Mouse (Mus musculus): ENCODE data around the gene Camk1g.

GRCm38 (mm10) chr1:193305386-193305785 is 64.7 kb downstream of the Camk1g start:
- TF ChIP-seq GATA1 (IDR thresholded peaks at IDR 0.05; ENCODE audit: low read length) = no peak
- no peak for TF ChIP-seq TAL1 (IDR thresholded peaks at IDR 0.05; ENCODE audit: low read length)

Measured in erythroblast, embryonic 14.5 days (primary cell).